Mouse (Mus musculus) urinary bladder, postnatal 36 days (tissue): ENCODE results near the gene Rarb.

Experiments
- DNase-seq, 2 experiments: peaks; one replicate each; pipeline ENCODE4 v3.0.0; 2022; ENCODE audit warnings: low spot score in 2 of 2, mixed read lengths in 1 of 2

The Rarb gene

DNA sequence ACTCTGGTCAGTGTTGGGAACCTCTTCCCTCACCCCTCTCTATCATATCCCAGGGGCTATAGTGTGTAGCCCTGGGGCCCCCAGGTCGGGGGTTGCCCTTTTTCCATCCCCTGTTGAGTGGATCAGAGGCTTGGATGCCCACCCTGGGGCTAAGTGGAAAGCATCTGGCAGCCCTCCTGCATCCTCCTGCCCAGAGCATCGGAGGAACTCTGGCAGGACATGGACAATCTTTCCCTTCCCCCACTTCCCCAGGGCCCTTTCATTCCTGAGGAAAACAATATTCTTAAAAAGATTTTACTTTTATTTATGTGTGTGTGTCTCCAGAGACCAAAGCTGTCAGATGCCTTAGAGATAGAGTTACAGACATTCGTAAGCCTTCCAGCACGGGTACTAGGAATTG, 281.5 kb downstream of the Rarb start:
- no peak for DNase-seq

- DNase-seq = no peak
Measured at GRCm38 (mm10) chr14:16528631-16529030, 290.3 kb downstream of the Rarb start.

DNA sequence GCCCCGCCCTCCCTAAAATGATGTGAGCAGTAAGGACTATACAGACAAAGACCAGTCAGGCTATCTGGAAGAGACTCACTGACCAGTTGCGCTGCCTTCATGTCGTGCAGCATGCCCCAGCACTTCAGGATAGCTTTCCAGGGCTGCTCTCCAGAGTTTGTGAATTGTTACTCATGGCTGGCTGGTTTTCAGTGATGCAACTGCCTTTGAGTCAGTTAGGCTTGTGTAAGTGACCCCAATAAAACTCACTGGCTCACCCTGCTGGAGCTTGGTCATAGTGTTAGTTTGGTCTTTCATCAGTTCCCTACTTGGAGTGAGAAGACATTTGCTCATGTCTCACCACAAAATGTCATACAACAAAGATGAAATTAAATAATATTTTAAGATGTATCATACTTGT, 292.8 kb downstream of the Rarb start:
- peak; percentile 23 to 60 for DNase-seq

- DNase-seq = no peak
Measured at GRCm38 (mm10) chr14:16525137-16525924, 293.6 kb downstream of the Rarb start.

DNA sequence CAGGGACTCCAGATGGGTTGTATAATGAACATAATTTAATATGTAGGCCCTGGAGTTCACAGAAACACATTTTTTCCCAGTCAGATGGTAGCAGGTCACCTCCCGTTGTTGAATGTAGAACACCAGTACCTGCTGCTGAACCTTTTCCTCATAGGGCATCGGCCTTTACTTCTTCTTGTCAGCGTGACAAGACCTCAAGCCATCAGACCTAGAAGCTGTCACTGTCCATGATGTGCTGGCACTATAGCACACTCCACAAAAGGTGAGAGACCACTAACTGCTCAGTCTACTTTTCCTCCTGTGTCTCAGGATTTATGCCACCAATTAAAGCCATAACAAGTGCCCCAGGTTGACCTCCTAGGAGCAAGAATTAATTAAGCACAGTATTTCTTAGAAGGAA, 296.1 kb downstream of the Rarb start:
- DNase-seq = no peak

DNA sequence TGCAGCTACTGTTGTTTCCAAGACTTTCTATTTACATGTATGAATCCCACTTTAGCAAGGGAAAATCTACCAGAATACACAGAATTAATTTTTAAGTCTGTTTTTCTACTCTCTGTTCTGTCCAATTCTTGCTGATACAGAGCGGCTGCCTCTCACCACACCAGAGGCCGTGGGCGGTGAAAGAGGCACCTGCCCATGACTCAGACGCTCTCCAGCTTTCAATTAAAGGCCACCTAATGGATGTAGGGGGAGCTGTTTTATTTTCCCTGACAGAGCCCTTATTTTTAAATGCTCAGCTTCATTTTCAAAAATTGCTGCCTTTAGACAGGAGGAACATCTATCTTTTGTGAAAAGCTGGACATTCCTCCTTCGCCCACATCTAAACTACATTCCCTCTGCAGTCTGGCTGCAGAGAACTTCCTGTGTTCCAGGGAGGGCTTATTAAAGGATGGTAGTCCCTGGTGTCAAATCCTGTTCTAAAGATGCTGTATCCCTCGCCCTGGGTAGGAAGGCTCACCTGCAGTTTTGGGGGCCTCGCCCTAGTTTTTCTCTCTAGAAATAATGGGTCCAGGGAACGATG, 299.3 kb downstream of the Rarb start:
- no peak for DNase-seq

GRCm38 (mm10) chr14:16517958-16518357, 301.0 kb downstream of the Rarb start:
- no peak for DNase-seq

GRCm38 (mm10) chr14:16515731-16516130, 303.2 kb downstream of the Rarb start:
- no peak for DNase-seq

DNA sequence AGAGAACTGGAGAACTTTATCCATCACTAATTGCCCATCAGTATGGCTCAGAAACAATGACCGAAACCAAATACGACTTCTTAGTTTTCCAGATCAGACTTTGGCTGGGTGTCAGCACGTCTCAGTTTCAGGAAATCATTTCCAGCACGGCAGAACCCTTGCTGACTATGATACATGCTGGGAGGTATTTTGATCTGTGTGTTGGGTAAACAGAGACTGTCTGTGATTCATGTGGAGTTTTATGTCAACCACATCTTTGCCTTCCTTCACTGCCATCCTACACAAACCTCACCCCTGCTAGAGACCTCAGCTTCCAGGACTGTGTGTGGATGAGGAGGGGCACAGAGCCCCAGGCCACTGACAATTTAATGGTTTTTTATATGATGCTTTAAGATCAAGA, 308.4 kb downstream of the Rarb start:
- DNase-seq = no peak

DNA sequence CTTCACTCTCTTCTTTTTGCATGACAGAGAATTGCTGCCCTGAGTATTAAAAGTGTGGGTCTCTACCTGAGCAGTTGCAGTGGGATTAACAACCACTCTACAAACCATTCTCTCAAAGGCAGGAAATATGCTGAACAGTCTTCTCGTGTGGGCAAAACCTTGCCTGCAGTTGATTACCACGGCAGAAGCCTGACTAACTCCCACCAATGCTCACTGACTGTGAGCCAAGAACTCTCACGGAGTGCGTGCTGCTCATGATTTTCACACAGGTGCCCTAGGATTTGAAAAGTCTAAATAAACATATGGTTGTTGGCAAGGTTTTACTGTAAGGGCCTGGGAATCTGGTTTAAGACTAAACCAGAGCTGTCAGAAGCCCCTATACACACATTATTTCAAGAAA, 309.1 kb downstream of the Rarb start:
- DNase-seq = no peak

DNA sequence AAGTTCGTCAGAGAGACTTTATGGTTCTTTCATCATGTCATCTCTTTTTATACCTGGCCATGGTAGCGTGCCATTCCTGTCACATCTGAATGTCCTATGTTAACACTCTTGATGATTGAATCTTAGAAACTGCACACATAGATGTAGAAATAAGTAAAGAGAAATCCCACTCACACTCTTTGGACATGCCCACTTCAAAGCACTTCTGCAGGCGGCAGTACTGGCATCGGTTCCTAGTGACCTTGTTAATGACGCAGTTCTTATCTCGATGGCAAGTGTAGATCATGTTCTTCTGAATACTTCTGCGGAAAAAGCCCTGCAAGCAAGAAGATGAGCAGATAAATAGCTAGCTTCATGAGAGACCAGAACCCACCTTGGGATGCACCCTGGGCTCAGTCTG, 310.2 kb downstream of the Rarb start:
- DNase-seq = no peak

GRCm38 (mm10) chr14:16497226-16497661, 321.7 kb downstream of the Rarb start:
- no peak for DNase-seq

DNA sequence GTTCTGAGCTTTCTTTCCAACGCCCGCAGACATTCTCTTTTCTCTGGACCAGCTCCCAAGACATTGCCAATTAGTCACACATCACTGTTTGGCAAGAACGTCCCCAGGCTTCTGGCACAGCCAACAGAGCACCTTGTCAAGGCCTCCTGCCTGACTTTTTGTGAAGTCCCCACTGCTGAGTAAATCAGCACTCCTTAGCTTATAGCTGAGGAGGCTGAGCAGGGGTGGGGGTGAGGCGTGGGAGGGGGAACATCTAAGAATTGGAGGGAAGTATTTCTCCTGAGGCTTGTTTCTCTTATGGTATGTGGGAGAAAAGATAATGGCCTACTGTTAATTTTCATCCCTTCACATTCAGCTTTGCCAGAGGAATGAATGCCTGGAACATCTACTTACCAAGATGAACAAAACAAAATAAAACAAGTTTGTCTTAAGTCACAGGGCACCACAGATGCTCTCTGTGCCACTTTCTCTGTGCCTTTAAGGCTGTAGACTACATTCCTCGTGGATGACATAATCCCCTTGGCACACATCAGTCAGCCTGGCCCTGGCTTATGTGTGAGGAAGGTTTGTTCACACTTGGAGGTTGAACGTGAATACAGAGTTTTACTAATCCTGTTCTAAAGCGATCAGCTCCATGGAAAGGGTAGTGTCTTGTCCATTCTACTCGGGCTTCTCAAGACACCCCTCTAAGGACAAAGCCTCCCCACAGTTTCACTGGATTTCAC, 335.1 kb downstream of the Rarb start:
- DNase-seq = peak in 1 of 2 experiments; percentile 6

DNA sequence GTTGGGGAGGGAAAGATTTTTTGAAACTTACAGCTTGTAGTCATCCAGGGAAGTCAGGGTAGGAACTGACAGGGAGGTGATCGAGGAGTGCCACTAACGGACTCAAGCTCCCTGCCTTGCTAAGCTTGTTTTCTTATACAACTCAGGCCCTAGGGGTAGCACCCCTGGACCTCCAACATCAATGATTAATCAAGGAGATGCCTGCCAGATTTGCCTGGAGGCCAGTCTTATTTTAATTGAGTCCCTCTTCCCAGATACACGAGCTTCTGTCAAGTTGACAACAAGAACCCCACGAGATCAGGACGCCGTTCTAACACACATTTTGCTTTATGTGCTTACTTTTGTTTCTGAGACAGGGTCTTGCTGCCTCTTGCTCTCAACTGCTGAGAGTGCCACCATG, 338.3 kb downstream of the Rarb start:
- no peak for DNase-seq

GRCm38 (mm10) chr14:16479521-16479920, 339.4 kb downstream of the Rarb start:
- DNase-seq = no peak

DNA sequence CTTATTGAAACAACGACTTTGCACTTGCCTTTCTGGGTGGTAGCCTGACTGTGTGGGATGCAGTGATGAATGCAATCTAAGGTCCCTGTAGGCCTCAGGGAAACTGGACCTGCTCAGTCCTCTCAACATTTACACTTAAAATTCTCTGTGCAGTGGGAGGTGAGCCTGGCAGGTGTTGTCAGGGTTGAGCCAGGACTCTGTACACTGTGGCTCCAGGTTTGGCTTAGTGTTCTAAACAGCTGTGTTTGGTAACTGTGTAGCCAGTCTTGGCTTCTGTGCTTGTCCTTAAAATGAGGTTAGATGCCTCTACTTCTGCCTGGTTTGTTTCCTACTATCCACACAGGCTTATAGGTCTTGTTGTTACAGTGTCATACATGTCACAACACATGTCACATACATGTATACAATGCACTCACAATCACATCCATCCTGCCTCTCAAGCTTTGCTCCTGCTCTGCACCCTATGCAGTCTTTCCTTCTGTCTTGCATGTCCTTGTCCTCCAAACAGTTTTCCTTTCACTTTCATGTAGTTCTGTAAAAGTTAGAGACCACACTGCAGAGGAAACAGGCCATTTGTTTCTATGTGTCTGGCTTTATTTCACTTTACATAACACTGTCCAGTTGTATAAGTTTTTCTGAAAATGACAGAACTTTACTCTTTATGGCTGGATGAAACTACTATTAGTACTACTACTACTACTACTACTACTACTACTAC, 340.2 kb downstream of the Rarb start:
- DNase-seq = no peak

DNA sequence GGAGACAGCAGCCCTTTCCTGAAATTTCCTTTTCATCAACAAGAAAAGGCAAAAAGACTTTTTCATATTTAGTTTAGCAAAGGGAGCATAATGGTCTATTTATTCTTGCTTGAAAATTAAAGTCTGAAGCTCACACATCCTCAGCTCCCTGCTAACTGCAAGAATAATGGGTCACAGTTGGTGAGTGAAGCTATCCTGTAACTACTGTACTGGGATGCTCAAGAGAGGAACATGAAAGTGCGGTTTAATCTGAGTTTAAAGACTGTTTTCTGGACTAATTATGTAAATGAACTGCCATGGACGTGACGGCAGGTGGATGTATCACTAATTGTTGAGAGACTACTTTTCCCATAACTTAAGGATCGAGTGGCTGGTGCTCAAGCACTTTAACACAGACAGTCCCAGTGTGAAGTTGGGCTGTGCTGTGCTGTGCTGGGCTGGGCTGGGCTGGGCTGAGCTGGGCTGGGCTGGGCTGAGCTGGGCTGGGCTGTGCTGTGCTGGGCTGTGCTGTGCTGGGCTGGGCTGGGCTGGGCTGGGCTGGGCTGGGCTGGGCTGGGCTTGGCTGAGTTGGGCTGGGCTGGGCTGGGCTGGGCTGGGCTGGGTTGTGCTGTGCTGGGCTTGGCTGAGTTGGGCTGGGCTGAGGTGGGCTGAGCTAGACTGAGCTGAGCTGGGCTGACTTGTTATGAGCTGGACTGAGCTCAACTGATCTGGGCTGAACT, 370.5 kb downstream of the Rarb start:
- no peak for DNase-seq

GRCm38 (mm10) chr14:16447587-16447986, 371.4 kb downstream of the Rarb start:
- no peak for DNase-seq

DNA sequence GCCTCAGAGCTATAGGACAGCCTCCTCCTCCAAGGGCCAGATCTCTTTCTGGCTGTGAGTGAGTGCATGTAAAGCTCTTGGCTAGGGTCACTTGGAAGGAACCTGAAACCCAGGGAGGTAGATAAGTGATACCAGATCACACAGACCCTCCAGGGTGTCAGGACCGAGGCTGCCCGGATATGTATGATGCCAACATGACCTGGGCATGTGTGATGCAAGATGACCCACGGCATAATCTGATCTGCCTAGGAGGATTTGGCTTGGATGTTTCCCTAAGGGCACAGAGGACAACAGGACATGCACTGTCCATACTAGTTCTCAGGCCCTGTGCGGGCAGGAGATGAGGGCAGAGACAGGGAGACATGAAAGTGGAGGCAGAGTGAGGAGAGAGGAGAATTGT, 374.1 kb downstream of the Rarb start:
- no peak for DNase-seq

DNA sequence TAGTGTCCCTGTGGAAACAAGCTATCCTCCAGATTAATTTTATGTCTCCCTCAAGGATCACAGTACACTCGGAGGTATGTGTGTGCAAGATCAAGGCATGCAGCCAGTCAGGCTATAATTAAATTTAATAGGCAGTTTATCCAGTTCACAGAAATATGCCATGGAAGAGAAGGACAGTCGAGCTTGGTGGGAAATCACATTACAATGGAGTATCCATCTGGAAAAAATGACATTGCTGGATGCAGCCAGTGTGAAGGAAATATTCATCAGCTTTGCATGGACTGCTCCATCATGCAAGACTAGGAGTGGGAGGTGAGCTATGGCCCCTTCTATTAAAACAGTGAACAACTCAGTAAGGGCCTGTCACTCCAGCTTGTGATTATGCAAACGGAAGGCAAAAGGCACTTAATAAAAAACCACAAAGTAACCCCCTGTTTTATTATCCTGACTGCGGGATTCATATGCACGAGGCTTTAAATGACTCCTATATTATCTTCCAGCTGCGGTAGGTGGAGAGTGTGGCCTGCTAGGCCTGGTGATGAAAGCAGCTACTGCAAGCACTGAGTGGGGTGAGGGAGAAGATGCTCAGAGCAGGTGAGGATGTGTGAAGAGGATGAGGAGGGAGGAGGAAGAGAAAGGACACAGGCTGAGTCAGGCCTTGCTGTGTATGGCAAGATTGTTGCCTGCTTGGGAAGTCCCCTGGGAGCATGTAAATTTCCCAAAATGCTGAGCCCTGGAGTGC, 379.4 kb downstream of the Rarb start:
- no peak for DNase-seq

DNA sequence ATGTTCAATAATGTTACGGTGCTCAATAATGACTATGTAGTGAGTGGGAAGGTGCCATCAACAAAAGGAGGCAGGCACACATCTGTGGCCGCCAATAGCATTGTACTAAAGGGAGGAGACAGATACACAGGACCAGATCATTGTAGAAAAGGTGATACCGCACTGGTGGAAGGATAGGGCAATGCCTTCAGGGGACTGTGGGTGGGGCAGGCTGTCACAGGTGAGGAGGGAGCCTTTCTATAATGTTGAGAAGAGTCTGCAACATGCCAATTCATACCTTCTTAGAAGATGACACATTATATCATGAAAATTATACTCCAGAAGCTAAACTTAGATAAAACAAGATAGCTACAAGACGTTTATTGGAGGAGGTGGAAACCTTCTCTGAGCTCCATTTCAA, 381.6 kb downstream of the Rarb start:
- no peak for DNase-seq
